Mouse (Mus musculus): Measurements from ENCODE around the gene Mfsd11.
"Not testable (repeated sequence)": the region's sequence is repeated elsewhere in the genome, so short reads cannot be mapped to it uniquely, and the experiment has no call there.

Gene Mfsd11

GRCm38 (mm10) chr11:116893532-116894442, 41.5 kb downstream of the Mfsd11 start:
- DNase-seq = no peak

GRCm38 (mm10) chr11:116895402-116895801, 43.2 kb downstream of the Mfsd11 start:
- DNase-seq = no peak

- DNase-seq = no peak
Observed at GRCm38 (mm10) chr11:116899247-116899646, 47.0 kb downstream of the Mfsd11 start.

- DNase-seq = not testable (repeated sequence)
Observed at GRCm38 (mm10) chr11:116902588-116902987, 50.3 kb downstream of the Mfsd11 start.

- no peak for DNase-seq
Observed at GRCm38 (mm10) chr11:116905741-116906456, 53.7 kb downstream of the Mfsd11 start.

- DNase-seq = no peak
Observed at GRCm38 (mm10) chr11:116913573-116913972, 61.3 kb downstream of the Mfsd11 start.

GRCm38 (mm10) chr11:116914267-116914885, 62.1 kb downstream of the Mfsd11 start:
- no peak for DNase-seq

GRCm38 (mm10) chr11:116915241-116915640, 63.0 kb downstream of the Mfsd11 start:
- DNase-seq = no peak

GRCm38 (mm10) chr11:116917361-116917760, 65.1 kb downstream of the Mfsd11 start:
- no peak for DNase-seq

- DNase-seq = peak; percentile 90
Observed at GRCm38 (mm10) chr11:116918323-116919185, 66.3 kb downstream of the Mfsd11 start, which contains the start of gene Mgat5b. Gene Mgat5b (plus strand): TSS chr11:116918863.

- no peak for DNase-seq
Observed at GRCm38 (mm10) chr11:116919186-116920020, 67.2 kb downstream of the Mfsd11 start.

GRCm38 (mm10) chr11:116920746-116921145, 68.5 kb downstream of the Mfsd11 start:
- DNase-seq = no peak

GRCm38 (mm10) chr11:116922058-116922457, 69.8 kb downstream of the Mfsd11 start:
- DNase-seq = no peak

Data from thymus, postnatal 14 days (tissue).